Mouse (Mus musculus): ENCODE measurements around the gene Slain2.

DNA sequence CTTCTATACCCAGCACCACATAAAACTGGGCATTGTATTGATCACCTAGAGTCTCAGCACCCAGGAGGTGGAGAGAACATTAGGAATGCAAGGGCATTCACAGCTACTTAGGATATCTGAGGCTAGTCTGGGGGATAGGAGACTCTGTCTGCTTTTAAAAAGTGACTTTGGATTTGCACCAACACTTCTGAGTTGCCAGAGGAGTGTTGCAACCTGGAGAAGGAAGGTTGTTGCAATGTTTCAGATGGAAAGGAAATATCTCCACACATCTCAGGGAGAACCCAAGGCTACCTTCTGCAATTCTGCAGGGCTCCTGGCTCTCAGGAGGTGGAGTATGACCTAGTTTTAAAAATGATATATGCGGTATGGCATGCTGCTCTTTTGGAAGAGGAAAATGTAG lies 3.7 kb upstream of the Slain2 start:
- TF ChIP-seq CTCF (IDR thresholded peaks at IDR 0.05; ENCODE audit: extremely low read depth, insufficient read length, insufficient replicate concordance, low read depth, low read length): no peak
- no peak for TF ChIP-seq POLR2A (IDR thresholded peaks at IDR 0.05; ENCODE audit: low read depth, low read length)

All from small intestine, adult 2 months (tissue).